Mouse (Mus musculus) myocyte (in vitro differentiated cells): ENCODE measurements at regions not wholly inside any gene's neighbourhood (a gene's known extent, or its start where the extent isn't known, plus 50 kb on each side); places are given as distances from the start of the nearest gene placed in this dataset.

Experiments used
- CEBPB ChIP-seq: IDR thresholded peaks from 2 replicates; pipeline ENCODE4 v1.6.1; 2011; ENCODE audit warnings: mild to moderate bottlenecking, moderate library complexity; ENCODE audit not compliant: poor library complexity, insufficient read depth, severe bottlenecking
- E2F4 ChIP-seq: IDR thresholded peaks from one replicate; pipeline ENCODE4 v1.6.1; 2011; ENCODE audit warnings: mild to moderate bottlenecking, control low read depth, moderate library complexity; ENCODE audit not compliant: insufficient read depth
- MAX ChIP-seq: IDR thresholded peaks from one replicate; pipeline ENCODE4 v1.6.1; 2011; ENCODE audit warnings: low read depth, mild to moderate bottlenecking, control low read depth
- MYOD1 ChIP-seq, 3 experiments: IDR thresholded peaks; one replicate each; pipeline ENCODE4 v1.6.1; 2011; ENCODE audit warnings: control low read depth in 2 of 3, low read depth in 2 of 3, mild to moderate bottlenecking in 2 of 3, moderate library complexity in 1 of 3; ENCODE audit not compliant: insufficient read length in 2 of 3, control insufficient read depth in 1 of 3
- POLR2A ChIP-seq: IDR thresholded peaks from one replicate; pipeline ENCODE4 v1.6.1; 2011; ENCODE audit warnings: low read depth, mild to moderate bottlenecking, control low read depth, moderate library complexity; ENCODE audit not compliant: insufficient read length
- POLR2AphosphoS2 ChIP-seq: IDR thresholded peaks from one replicate; pipeline ENCODE4 v1.6.1; 2011; ENCODE audit warnings: low read depth, control low read depth; ENCODE audit not compliant: insufficient read length
- REST ChIP-seq: IDR thresholded peaks from one replicate; pipeline ENCODE4 v1.6.1; 2011; ENCODE audit warnings: mild to moderate bottlenecking, control low read depth, moderate library complexity; ENCODE audit not compliant: insufficient read depth, insufficient read length
- SRF ChIP-seq: IDR thresholded peaks from one replicate; pipeline ENCODE4 v1.6.1; 2011; ENCODE audit warnings: low read depth; ENCODE audit not compliant: control insufficient read depth, insufficient read length
- TCF12 ChIP-seq: IDR thresholded peaks from one replicate; pipeline ENCODE4 v1.6.1; 2011; ENCODE audit warnings: mild to moderate bottlenecking, control low read depth; ENCODE audit not compliant: poor library complexity, insufficient read depth, severe bottlenecking
- TCF3 ChIP-seq: IDR thresholded peaks from one replicate; pipeline ENCODE4 v1.6.1; 2011; ENCODE audit warnings: low read depth, control low read depth; ENCODE audit not compliant: insufficient read length
- USF1 ChIP-seq: IDR thresholded peaks from one replicate; pipeline ENCODE4 v1.6.1; 2011; ENCODE audit warnings: low read depth, mild to moderate bottlenecking, control low read depth, moderate library complexity

- TF ChIP-seq POLR2A (no peak), CEBPB (no peak), E2F4 (no peak), USF1 (no peak), TCF3 (no peak), POLR2AphosphoS2 (no peak), MAX (no peak), SRF (no peak), REST (no peak), TCF12 (no peak), MYOD1 (IDR thresholded peaks at IDR 0.05; ENCODE audit: control insufficient read depth in 1 of 3, insufficient read length in 2 of 3, low read depth in 2 of 3) (no peak)
Observed at GRCm38 (mm10) chr6:16177313-16177712, 456.9 kb downstream of the Mdfic start.
